ENCODE assay signal across 8 mouse cellular contexts in genomic region chr13:47288449-47288848, GRCm38 (mm10).
DNase-seq lines count a peak whose midpoint lies in the region; ATAC-seq and TF ChIP-seq lines count a peak whose summit lies in the region.

No protein-coding gene starts in this region.

- H3K9me3 ChIP-seq in limb, embryonic 10.5 days (replicated peaks): no peaks in the 10 kb centered on the region
- H3K9me3 ChIP-seq in midbrain, embryonic 16.5 days (replicated peaks; ENCODE audit: control insufficient read depth, low read length, poor library complexity, severe bottlenecking): no peaks in the 10 kb centered on the region
- H3K9me3 ChIP-seq in stomach, embryonic 14.5 days (ENCODE audit: control insufficient read depth, low read depth, low read length): no peaks in the 10 kb centered on the region

- TF ChIP-seq CTCF in cortical plate, adult 2 months (IDR thresholded peaks at IDR 0.05; ENCODE audit: extremely low read depth, insufficient read depth, low read length): peak; percentile 99

- H3K27ac ChIP-seq in cortical plate, adult 2 months (ENCODE audit: insufficient read depth, low read length): no peak overlapping the region
- no peak overlapping the region for H3K27ac ChIP-seq in limb, embryonic 10.5 days
- no peak overlapping the region for H3K27ac ChIP-seq in midbrain, embryonic 16.5 days (ENCODE audit: low read length)
- no peak overlapping the region for H3K27ac ChIP-seq in stomach, embryonic 14.5 days (ENCODE audit: low read length)

- H3K27me3 ChIP-seq in limb, embryonic 10.5 days (ENCODE audit: low read depth, poor library complexity, severe bottlenecking): peaks cover 9% of the 10 kb centered on the region
- H3K27me3 ChIP-seq in midbrain, embryonic 16.5 days (ENCODE audit: control insufficient read depth, insufficient read depth, low read depth, low read length): no peaks in the 10 kb centered on the region
- H3K27me3 ChIP-seq in stomach, embryonic 14.5 days (ENCODE audit: control insufficient read depth, insufficient read depth, low read length): no peaks in the 10 kb centered on the region

- no peaks in the 10 kb centered on the region for H3K36me3 ChIP-seq in limb, embryonic 10.5 days
- H3K36me3 ChIP-seq in midbrain, embryonic 16.5 days (ENCODE audit: control insufficient read depth, insufficient read depth, low read length): no peaks in the 10 kb centered on the region
- H3K36me3 ChIP-seq in stomach, embryonic 14.5 days (ENCODE audit: control insufficient read depth, insufficient read depth, low read length): no peaks in the 10 kb centered on the region

- H3K4me3 ChIP-seq in cortical plate, adult 2 months (ENCODE audit: insufficient read depth, low read length): no peak overlapping the region
- no peak overlapping the region for H3K4me3 ChIP-seq in limb, embryonic 10.5 days
- H3K4me3 ChIP-seq in midbrain, embryonic 16.5 days (ENCODE audit: low read depth, low read length): no peak overlapping the region
- H3K4me3 ChIP-seq in stomach, embryonic 14.5 days (ENCODE audit: low read depth, low read length): no peak overlapping the region

- no peak overlapping the region for H3K9ac ChIP-seq in midbrain, embryonic 16.5 days (ENCODE audit: low read depth, low read length)
- H3K9ac ChIP-seq in stomach, embryonic 14.5 days (replicated peaks; ENCODE audit: low read depth, low read length): no peak overlapping the region

- WGBS in limb, embryonic 10.5 days: 45% methylated on average over 4 of the region's 4 CpGs
- 36% methylated on average over 4 of the region's 4 CpGs for WGBS in midbrain, embryonic 16.5 days
- WGBS in stomach, embryonic 14.5 days: 37% methylated on average over 4 of the region's 4 CpGs

- peak; percentile 91 for ATAC-seq in midbrain, embryonic 16.5 days
- peak; percentile 49; the same call in 1 of the 2 replicates for ATAC-seq in stomach, embryonic 14.5 days (ENCODE audit: insufficient number of reproducible peaks, insufficient read depth, low FRiP score, low read depth)

- H3K4me1 ChIP-seq in cortical plate, adult 2 months (ENCODE audit: control insufficient read depth, insufficient read depth, low read length): no peaks in the 10 kb centered on the region
- no peaks in the 10 kb centered on the region for H3K4me1 ChIP-seq in limb, embryonic 10.5 days
- no peaks in the 10 kb centered on the region for H3K4me1 ChIP-seq in midbrain, embryonic 16.5 days (ENCODE audit: control insufficient read depth, insufficient read depth, low read length)
- no peaks in the 10 kb centered on the region for H3K4me1 ChIP-seq in stomach, embryonic 14.5 days (ENCODE audit: control insufficient read depth, insufficient read depth, low read length)

- H3K4me2 ChIP-seq in midbrain, embryonic 16.5 days (ENCODE audit: low read length): no peak overlapping the region
- no peak overlapping the region for H3K4me2 ChIP-seq in stomach, embryonic 14.5 days (replicated peaks; ENCODE audit: low read depth, low read length)

- no peak for TF ChIP-seq POLR2A in cortical plate, adult 2 months (IDR thresholded peaks at IDR 0.05; ENCODE audit: extremely low read depth, insufficient read depth, low read length)

- DNase-seq in 3T3-L1 (ENCODE audit: low read depth, low spot score): peak; percentile 80
- DNase-seq in adrenal gland, adult (ENCODE audit: inconsistent age in 2 of 2, low spot score in 1 of 2): peak; percentile 50 to 89
- DNase-seq in gastrocnemius, postnatal 10 days: peak; percentile 78
- DNase-seq in kidney, adult 8-10 months: peak; percentile 27 to 71
- peak; percentile 84 for DNase-seq in limb, embryonic 10.5 days (ENCODE audit: low spot score)
